In genomic region chr10:62328886-62329412, GRCm38 (mm10) we compare ENCODE assay signal across 11 mouse cellular contexts. TPM values are rescaled to one million over a fixed set of nuclear protein-coding genes. Genes with fewer than 3 reads are reported as not detected.
A peak's percentile ranks its signal among the peaks of the same experiment; 100 is the strongest.
DNase-seq lines count a peak whose midpoint lies in the region; ATAC-seq and TF ChIP-seq lines count a peak whose summit lies in the region.
"Had no signal": no experiment of that assay in that cellular context is flagged by ENCODE, and none has a peak within 500 bp of the region (broad histone marks: within the 10 kb centered on the region; RNA-seq: fewer than 3 reads in every experiment).

No protein-coding gene starts in this region.

- no peak for DNase-seq in layer of hippocampus, adult 2 months (ENCODE audit: low spot score in 2 of 2)
- DNase-seq in layer of hippocampus, adult 11-12 months (ENCODE audit: low spot score): no peak
- peak; percentile 66 for DNase-seq in R1 (ENCODE audit: low read depth, low spot score)
- DNase-seq in embryonic facial prominence, embryonic 10.5 days (ENCODE audit: low spot score): no peak
- DNase-seq in layer of hippocampus, adult 9-10 months (ENCODE audit: low spot score): no peak
- DNase-seq: left cerebral cortex, postnatal 4 days; lung, postnatal 4 days had no signal

- peaks cover 9% of the 10 kb centered on the region for H3K9me3 ChIP-seq in erythroblast, embryonic 14.5 days (ENCODE audit: control insufficient read depth, low read length)
- no peaks in the 10 kb centered on the region for H3K9me3 ChIP-seq in liver, embryonic 16.5 days (replicated peaks; ENCODE audit: control insufficient read depth, low read length)
- no peaks in the 10 kb centered on the region for H3K9me3 ChIP-seq in embryonic facial prominence, embryonic 10.5 days
- H3K9me3 ChIP-seq: hindbrain, embryonic 13.5 days had no signal

- peak overlapping the region; percentile 77 for H3K4me2 ChIP-seq in liver, embryonic 16.5 days (ENCODE audit: low read depth, low read length)
- H3K4me2 ChIP-seq: hindbrain, embryonic 13.5 days had no signal

- H3K4me1 ChIP-seq in erythroblast, embryonic 14.5 days (ENCODE audit: control insufficient read depth): peaks cover 97% of the 10 kb centered on the region
- H3K4me1 ChIP-seq in liver, embryonic 16.5 days (ENCODE audit: control insufficient read depth, low read depth, low read length): peaks cover 86% of the 10 kb centered on the region
- H3K4me1 ChIP-seq in embryonic facial prominence, embryonic 10.5 days: peaks cover 35% of the 10 kb centered on the region

- peak; percentile 55 for TF ChIP-seq CTCF in layer of hippocampus, adult 2 months (conservative IDR thresholded peaks at IDR 0.05)

- H3K27ac ChIP-seq in layer of hippocampus, adult 2 months: no peak overlapping the region
- peak overlapping the region; percentile 97 for H3K27ac ChIP-seq in liver, embryonic 16.5 days (ENCODE audit: low read length)
- no peak overlapping the region for H3K27ac ChIP-seq in embryonic facial prominence, embryonic 10.5 days (replicated peaks)
- H3K27ac ChIP-seq: hindbrain, embryonic 13.5 days had no signal

- no peak for ATAC-seq in erythroblast, adult 5-6 weeks (replicated peaks; ENCODE audit: low FRiP score, poor library complexity, severe bottlenecking)
- ATAC-seq in liver, embryonic 16.5 days (ENCODE audit: low read depth): no peak

- no peaks in the 10 kb centered on the region for H3K27me3 ChIP-seq in erythroblast, embryonic 14.5 days (ENCODE audit: control insufficient read depth)
- no peaks in the 10 kb centered on the region for H3K27me3 ChIP-seq in liver, embryonic 16.5 days (ENCODE audit: control insufficient read depth, insufficient read depth, low read depth, low read length)
- H3K27me3 ChIP-seq in embryonic facial prominence, embryonic 10.5 days (replicated peaks; ENCODE audit: low read depth, poor library complexity, severe bottlenecking): no peaks in the 10 kb centered on the region
- H3K27me3 ChIP-seq: hindbrain, embryonic 13.5 days had no signal

- 64% methylated on average over 10 of the region's 10 CpGs for WGBS in liver, embryonic 16.5 days (ENCODE audit: insufficient replicate concordance)
- 89% methylated on average over 10 of the region's 10 CpGs for WGBS in embryonic facial prominence, embryonic 10.5 days

- peak overlapping the region; percentile 66 for H3K4me3 ChIP-seq in erythroblast, embryonic 14.5 days (replicated peaks)
- no peak overlapping the region for H3K4me3 ChIP-seq in layer of hippocampus, adult 2 months
- H3K4me3 ChIP-seq in liver, embryonic 16.5 days (ENCODE audit: low read depth, low read length): 0 out of 2 replicates have a peak overlapping the region, but pooled peaks have one; percentile 63
- H3K4me3 ChIP-seq in embryonic facial prominence, embryonic 10.5 days: no peak overlapping the region
- H3K4me3 ChIP-seq: hindbrain, embryonic 13.5 days had no signal

- peak overlapping the region; percentile 58; the same call in 1 of the 2 replicates for H3K9ac ChIP-seq in liver, embryonic 16.5 days (ENCODE audit: low read depth, low read length)
- H3K9ac ChIP-seq: hindbrain, embryonic 13.5 days had no signal

- peaks cover 80% of the 10 kb centered on the region for H3K36me3 ChIP-seq in erythroblast, embryonic 14.5 days (ENCODE audit: control insufficient read depth)
- peaks cover 10% of the 10 kb centered on the region for H3K36me3 ChIP-seq in liver, embryonic 16.5 days (ENCODE audit: control insufficient read depth, insufficient read depth)
- H3K36me3 ChIP-seq in embryonic facial prominence, embryonic 10.5 days (replicated peaks): no peaks in the 10 kb centered on the region
- H3K36me3 ChIP-seq: hindbrain, embryonic 13.5 days had no signal

RNA-seq across cellular contexts. Expression of gene Hk1, which starts 50.8 kb away (rescaled TPM):
- polyA plus RNA-seq in erythroblast, embryonic 14.5 days (2012): 47.9 and 53.6 TPM in 2 replicates
- 35.5 and 52.0 TPM in 2 replicates for total RNA-seq in erythroblast, adult 5-6 weeks (2015; ENCODE audit: low replicate concordance)
- 105 and 158 TPM in 2 replicates for total RNA-seq in erythroblast, adult 5-6 weeks (2017; ENCODE audit: low replicate concordance)
- 100 to 1,000 TPM; 292 to 307 TPM for total RNA-seq in layer of hippocampus, adult 2 months (2021)
- polyA plus RNA-seq in liver, embryonic 16.5 days (2015; fragmentation: Nextera tagmentation; extraction: Ambion mirVana): 94.2 and 98.9 TPM in 2 replicates
- 29.1 and 31.7 TPM in 2 replicates for polyA plus RNA-seq in embryonic facial prominence, embryonic 10.5 days (2016; fragmentation: Nextera tagmentation; extraction: Ambion mirVana)

Comparison
In these comparisons a context has a peak if more than half of its experiments do, and no peak if none do; other contexts are left out.
1. H3K4me3 ChIP-seq: peak in erythroblast, embryonic 14.5 days (single experiment) and liver, embryonic 16.5 days (single experiment); none in layer of hippocampus, adult 2 months (single experiment) and embryonic facial prominence, embryonic 10.5 days (single experiment).